Mouse (Mus musculus) T-cell, adult 2 months (primary cell): ENCODE data around the gene Zswim8.

ENCODE experiments used
- DNase-seq: peaks from one replicate; pipeline ENCODE4 v3.0.0; 2022; ENCODE audit warnings: low spot score

Zswim8 gene

DNA sequence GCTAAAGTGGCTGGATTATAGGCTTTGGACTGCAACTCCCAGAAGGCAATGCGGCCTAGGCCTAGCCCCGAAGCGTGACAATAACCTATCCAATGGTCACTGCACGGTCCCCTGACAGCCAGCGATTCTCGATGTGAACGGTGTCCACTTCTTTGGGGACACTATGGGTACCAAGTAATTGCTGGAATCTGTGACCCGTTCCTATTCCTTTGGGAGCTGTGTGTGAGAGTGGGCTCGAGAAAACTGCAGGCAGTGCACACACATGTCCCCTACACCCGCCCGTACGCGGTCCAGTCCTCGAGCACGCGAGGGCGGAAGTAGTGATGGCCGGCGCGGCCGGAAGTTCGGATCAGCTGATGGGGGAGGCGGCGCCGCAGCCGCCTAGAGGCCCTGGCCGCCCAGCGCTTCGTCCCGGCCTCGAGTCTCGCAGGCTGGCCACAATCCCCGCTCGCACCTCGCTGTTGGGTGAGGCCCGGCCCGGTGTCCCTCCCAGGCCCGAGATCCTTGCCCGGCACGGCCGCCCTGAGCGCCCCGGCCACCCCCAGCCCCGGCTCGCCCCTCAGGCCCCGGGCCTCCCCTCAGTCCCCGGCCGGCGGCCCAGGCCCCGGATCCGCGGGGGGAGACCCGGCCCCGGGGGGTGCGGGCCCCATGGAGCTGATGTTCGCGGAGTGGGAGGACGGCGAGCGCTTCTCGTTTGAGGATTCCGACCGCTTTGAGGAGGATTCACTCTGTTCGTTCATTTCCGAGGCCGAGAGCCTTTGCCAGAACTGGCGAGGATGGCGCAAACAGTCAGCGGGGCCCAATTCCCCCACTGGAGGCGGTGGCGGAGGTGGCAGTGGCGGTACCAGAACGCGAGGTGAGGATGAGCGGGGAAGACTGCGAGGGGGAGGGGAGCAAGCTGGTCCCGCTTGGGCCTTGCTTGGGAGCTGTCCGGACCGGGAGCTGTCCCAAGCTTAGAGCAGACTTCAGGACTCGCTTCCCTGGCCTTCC lies at the start of gene Zswim8:
TSS of gene Zswim8 (plus strand) at position 352 of the 990 bp plus-strand sequence.
- DNase-seq: peak; percentile 62

DNA sequence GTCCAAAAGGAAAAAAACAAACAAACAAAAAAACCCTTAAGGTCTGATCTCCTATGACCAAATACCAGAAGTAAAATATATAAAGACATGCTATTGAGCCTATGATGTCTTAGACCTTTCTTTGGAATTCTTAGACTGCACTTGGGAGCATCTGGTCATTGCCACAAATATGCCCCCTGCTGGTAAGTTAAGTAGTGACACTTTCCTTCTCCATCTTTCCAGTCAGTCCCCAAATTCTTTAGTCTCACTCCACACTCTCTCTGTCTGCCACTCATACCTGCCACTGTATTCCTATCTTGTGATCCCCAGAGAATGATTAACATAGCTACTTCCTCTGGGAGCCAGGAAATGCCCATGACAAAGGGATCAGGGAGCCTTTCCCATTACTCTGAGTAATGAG lies 49.0 kb upstream of the Zswim8 start:
- DNase-seq: peak; percentile 32

DNA sequence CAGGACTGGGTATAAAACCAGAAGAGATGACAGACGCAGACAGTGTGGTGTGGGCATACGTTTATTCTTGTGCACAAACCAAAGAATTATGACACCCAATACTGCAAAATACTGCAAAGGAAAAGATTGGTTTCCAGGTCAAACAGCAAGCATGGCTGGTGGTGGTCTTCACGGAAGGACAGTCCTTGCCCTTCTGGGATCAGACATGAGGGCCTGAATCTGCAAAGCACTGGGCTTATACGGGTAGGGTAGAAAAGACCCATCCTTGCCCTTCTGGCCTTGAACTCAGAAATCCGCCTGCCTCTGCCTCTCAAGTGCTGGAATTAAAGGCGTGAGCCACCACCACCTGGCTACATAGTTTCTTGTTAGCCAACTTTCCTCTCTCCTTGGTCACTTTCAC lies 48.5 kb upstream of the Zswim8 start:
- DNase-seq: no peak

DNA sequence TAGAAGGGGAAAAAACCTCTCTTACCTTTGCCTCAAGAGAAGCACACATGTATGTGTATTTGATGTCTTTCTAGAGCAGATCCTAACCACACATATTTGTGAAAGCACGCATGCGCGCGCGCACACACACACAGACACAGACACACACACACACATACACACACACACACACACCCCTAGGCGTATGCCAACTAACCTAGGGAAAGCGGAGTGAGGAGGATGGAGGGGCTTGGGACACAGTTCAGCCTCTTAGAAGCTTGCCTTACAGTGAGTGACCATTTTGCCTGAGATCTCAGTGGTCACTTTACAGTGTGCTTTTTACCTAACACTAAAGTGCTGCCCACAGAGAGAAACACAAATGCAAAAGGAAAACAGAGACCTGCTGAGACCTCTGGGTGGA lies 47.7 kb upstream of the Zswim8 start:
- no peak for DNase-seq

DNA sequence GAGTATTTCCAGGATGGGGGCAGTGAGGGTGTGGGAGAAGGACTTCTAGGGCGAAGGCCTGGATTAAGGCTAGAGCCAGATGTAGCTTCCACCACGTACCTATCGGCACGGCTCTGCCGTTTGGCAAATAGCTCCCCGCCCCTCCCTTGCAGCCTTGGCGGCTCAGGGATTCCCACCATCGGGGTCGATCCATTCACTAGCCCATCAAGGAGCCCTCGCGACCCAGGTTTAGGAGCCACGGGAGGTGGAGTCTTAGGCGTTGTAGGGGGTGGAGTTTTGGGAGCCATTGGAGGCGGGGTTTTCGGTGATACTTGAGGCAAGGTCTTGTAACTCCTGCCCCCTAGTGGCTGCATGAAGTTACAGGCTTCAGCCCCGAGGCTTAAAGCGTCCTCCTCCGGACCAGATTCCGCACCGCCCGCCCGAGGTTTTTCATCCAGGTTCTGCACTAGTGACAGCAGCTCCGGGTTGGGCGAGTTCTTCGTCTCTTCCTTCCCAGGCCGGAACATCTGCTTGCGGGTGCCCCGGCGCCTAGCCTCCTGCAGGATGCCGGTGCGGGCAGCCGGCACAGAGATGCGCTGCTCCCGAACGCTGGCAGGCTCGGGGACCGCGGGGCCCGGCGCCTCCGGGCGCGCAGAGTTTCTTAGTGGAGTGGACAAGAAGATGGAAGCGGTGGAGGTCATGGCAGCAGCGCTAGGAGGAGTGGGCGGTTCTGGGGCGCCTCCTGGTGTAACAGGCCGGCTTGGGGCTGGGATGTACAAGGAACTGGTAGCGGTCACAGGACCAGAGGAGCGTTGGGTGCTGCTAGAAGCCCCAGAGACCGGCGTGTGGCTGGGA lies 46.3 kb upstream of the Zswim8 start:
- DNase-seq: peak; percentile 88

DNA sequence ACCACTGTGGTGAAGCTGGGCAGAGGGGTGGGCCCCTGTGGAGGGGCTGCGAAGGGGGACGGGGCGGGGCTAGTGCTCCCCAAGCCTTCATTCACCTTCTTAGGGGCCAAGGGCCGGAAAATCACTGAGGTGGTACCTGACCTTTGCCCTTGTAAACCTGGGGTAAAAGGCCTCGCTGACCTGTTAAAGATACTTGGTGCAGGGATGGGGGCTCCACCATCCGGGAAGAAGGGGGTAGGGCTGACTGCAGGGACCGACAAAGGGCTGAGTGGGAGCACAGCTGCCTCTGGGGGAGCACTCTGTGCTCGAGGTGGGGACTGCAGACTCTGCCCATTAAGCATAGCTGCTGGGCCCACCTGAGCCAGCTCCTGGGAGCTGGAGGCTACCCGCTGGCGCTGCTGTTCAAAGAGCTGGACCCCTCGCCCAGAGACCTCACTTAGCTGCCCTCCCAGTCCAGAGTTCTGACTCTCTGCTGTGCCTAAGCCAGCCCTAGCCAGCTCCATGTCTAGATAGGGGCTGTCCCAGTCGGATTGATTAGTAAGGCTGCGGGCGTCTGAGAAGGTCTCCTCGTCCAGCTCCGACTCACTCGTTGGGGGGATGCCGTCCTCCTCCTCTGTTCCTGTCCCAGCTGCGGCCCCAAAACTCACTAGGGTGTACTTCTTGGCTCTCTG lies 45.6 kb upstream of the Zswim8 start:
- no peak for DNase-seq

DNA sequence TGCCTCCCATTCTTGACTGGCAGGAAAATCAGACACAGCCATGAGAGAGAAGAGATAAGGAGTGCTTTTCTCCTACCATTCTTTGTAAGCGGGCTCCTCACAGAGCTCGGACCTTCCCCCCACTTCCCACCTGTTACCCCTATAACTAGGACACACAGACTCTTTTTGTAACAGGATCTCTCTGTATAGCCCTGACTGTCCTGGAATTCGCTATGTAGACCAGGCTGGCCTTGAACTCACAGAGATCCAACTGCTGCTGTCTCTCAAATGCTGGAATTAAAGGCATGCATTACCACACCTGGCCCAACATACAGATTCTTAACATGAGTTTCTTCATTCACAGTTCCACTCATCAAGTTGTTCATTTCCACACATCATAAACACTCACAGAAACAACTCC lies 44.6 kb upstream of the Zswim8 start:
- DNase-seq: no peak

DNA sequence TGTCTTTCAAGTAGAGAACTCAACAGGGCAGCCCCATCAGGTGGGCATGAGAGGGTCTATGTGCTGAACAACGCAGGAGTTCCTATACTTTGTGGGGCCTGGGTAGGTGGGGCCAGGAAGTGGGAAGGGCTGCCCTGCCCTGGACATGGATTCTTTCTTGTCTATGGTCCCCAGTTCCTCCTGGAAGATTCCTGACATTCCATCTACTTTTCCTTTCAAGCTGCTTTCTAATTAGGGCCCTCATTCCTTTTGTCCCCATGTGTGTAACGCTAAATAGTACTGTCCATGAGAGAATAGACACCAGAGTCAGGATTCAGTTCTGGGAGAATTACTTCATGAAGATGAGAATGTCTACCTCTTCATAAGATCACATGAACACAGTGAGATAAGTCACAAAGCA lies 43.8 kb upstream of the Zswim8 start:
- no peak for DNase-seq

DNA sequence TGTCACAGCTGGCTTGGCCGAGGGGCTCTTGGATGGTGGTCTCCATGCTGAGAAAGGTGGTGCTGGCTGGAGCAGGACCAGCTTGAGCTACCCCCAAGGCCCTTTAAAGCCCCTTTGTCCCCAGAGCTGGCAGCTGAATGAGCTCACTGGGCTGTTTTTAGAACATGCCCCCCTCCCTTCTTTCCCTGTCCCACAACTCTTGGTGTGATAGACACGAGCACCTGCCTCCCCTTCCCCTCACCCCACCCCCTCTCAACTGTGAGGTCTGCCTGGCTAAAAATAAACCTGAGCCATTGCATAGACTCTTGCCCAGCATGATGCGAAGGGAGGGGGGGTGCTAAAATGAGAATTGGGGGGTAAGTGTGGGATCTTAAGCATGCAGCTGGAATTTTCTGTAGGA lies 42.9 kb upstream of the Zswim8 start:
- DNase-seq: no peak

DNA sequence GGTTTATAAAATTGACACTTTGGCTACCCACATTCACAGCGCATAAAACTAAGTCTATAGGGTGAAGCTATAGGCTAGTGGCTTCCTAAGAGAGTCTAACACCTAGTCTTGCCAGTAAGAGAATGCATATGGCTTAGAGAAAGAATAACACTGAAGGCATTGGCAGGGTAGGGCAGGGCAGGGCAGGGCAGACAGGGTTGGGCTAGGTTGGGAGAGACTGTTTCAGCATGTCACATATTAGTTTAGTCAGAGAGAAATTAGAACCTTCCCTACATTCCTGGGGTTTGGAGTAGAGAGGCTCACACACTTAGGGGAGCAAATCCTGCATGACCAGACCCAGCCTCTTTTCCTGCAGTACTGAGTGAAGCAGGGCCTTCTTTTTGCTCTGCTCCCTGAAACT lies 39.9 kb upstream of the Zswim8 start:
- DNase-seq: no peak

DNA sequence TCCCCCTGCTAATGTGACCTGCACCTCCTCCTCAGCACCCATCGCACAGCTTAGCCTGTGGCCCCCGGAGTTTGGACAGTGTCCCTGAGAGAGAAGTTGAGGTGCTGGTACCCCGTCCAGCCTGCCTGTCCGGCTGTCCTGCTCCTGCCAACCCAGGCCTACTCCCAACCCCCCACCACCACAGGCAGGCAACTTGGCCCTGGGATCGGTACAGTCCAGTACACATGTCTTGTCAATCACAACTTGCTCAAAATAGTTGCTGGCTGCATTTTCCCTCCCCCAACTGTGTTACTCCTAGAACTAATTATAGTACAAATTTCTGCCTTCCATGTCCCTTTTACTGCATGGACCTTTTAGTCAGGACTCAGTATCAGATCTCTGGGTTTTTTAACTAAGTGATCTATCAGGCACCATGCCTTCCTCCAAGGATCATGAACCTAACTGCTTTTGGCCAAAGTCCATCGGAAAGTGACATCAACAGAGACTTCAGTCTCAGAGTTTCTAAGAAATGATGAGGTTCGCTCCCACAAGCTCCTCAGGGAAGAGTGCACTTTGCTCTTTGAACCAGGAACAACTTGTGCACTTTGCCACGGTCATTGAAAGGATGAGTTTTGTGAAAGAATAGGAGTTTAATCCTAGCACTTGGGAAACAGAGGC lies 39.1 kb upstream of the Zswim8 start, which contains the start of gene Synpo2l:
TSS of gene Synpo2l (minus strand) at position 201 of the 657 bp plus-strand sequence.
- no peak for DNase-seq

DNA sequence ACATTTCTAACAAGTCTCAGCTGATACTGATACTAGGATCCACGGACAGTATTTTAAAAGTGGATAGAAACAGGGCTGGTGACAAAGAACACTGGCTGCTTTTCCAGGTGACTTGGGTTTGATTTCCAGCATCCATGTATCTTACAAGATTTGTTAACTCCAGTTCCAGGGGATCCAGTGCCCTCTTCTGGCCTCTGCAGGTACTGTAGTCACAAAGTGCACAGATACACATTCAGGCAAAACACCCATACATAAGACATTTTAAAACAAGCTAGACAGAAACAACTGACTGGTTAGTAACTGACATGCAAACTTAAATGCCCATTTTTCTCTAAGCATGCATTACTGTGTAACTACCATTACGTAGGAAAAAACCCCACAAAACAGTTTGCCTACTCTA lies 34.4 kb upstream of the Zswim8 start:
- peak; percentile 53 for DNase-seq

DNA sequence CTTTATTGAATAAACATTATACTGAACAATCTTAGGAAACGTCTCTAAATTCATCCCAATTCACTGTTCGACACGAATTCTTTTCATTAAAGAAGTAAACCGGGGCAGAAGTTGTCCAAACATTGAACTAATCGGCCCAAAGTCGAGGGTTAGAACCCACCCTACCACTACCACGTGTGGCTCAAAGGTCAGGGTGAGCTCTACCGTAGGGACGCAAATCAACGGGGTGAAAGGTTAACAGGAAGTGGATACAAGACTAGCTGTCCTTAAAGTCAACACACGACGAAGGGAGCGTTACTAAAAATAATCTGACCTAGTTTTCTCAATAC lies 33.7 kb upstream of the Zswim8 start:
- DNase-seq: no peak

DNA sequence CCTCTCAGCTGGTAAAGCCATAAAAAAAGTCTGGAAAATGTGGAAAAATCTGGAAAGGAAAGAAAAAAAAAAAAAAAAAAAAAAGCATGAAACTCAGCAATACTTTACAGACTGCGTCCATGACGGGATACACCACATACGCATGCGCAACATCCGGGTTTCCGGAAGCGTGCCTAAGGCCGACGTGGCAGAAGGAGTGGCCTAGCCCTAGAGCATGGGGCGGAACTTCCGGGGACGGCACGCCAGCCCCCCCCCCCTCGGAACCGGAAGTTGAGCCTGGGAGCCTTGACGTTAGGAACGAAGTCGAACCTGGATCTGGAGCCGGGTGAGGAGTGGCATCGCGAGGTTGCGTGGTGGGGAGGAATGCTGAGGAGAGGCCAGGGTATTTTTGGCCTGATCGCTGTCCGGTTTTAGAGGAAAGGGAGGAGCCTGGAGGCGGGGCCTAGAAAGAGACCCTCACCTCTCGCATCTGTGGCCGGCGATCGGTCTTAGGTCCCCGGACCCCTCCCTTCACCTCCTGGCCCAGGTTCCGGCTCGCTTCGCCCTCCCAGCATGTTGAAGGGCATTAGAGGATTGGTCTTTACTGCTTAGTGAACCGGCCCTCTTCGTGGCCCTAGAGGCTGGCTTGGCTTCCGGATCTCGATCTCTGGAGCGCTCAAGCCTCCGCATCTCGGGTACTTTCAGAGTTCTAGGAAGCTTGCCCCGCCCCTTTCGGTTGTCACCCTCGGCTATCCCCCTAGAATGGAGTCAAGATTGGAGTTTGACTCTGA lies 33.1 kb upstream of the Zswim8 start, which contains the start of gene Sec24c:
TSS of gene Sec24c (plus strand) at position 245 of the 770 bp plus-strand sequence.
- DNase-seq: peak; percentile 96

DNA sequence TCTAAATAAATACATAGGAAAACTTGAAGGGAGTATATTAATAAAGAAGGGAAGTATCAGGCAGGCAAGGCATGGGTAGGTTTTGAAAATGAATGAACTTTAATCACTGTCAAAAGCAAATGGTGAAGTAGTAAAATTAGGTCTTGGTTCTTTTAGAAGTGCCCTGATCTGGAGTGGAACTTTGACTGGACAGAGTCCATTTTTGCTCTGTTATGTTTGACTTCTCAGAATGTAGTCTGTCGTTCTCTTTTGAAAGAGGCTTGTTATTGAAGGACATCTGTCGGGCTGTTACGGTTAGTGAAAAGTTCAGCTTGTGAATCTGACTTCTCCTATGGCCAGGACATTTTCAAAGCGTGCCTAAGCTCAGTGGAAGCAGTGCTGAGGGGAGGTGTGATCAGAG lies 29.4 kb upstream of the Zswim8 start:
- DNase-seq: no peak

DNA sequence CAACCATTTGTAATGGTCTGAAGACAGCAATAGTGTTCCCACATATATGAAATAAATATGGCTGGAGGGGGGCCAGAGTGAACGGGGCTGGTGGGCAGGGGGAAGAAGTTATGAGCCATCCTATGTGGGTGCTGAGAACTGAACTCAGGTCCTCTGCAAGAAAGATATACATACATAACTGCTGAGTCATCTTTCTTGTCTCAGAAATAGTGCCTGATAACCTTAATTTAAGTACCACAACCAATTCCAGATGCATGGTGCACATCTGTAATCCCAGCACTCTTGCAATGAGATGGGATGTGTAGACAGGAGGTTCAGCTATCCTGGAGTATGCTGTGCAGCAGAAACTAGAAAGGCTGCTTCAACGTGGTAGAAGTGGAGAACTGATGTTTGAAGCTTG lies 25.6 kb upstream of the Zswim8 start:
- no peak for DNase-seq

DNA sequence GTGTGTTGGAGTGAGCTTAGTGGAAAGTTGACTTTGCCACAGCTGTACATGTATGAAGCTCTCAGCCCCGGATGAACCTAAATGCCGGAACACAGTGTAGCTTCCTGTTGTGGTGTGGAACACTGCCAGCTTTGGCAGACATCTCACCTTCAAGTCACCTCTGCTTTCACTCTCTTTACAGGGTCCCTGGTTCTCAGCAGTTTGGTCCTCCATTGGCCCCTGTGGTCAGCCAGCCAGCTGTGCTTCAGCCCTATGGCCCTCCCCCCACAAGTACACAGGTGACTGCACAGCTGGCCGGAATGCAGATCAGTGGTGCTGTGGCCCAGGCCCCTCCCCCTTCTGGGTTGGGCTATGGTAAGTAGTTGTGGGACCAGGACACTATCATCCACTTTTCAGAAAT lies 24.9 kb upstream of the Zswim8 start:
- DNase-seq: peak; percentile 87

DNA sequence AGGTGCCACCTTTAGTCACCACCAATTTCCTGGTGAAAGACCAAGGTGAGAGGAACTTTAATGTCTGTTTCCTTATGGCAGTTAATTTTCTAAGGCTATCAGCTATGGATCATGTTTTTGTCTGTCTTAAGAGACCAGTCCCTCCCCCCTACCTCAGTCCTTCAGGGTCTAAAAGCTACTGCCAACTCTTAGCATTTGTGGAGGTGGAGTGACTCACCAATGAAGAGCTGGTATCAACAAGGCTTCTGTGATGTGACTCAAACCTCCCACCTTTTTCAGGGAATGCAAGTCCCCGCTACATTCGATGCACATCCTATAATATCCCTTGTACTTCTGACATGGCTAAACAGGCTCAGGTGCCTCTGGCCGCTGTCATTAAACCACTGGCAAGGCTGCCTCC lies 20.8 kb upstream of the Zswim8 start:
- no peak for DNase-seq

DNA sequence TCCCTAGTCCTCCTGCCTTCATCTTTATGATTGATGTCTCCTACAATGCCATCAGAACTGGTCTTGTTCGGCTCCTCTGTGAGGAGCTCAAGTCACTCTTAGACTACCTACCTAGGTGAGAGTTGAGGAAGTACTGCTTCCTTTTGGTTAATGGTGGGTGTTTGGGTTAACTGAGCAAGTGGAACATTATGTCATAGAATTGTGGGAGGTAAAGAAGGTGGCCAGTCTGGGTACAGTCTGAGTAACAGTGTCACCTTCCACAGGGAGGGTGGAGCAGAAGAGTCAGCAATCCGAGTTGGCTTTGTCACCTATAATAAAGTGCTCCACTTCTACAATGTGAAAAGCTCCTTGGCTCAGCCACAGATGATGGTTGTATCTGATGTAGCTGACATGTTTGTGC lies 18.3 kb upstream of the Zswim8 start:
- DNase-seq: no peak

DNA sequence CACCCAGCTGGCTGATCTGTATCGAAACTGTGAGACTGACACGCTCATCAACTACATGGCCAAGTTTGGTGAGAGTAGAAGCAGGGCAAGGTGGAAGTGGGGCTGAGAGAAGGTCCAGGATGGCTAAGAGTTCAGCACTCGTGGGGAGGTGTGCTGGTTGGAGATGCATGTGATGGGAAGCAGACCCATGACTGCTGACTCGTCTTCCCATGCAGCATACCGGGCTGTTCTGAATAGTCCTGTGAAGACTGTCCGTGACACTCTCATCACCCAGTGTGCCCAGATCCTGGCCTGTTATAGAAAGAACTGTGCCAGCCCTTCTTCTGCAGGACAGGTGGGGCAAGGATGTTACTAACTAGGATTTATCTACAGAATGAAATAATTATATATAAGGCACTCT lies 15.6 kb upstream of the Zswim8 start:
- no peak for DNase-seq

DNA sequence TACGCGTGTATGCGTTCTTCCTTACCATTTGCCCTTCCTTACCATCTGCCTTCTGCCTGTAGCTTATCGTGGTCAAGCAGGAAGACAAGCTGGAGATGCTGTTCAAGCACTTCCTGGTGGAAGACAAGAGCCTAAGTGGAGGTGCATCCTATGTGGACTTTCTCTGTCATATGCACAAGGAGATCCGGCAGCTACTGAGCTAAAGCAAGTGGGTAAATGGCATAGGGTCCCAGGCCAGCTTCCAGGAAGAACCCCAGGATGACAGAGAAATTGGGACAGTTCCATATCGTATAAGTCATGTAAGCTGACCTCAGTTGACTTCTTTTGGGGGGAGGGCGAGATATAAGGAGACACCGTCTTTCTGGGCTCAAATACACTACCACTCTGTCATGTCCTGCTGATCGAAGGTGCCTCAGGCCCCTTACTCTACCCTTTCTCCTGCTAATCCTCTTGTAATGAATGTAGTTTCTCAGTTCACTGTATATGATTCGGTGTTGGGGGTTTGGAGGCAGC lies 13.7 kb upstream of the Zswim8 start:
- no peak for DNase-seq
